Mouse (Mus musculus) ES-Bruce4 (cell line): ENCODE measurements around the gene Ccng1.

Experiments used
- CTCF ChIP-seq: IDR thresholded peaks from one replicate; pipeline ENCODE4 v1.8.1; 2011; ENCODE audit warnings: low read depth, low read length
- EP300 ChIP-seq: IDR thresholded peaks from 2 replicates; pipeline ENCODE4 v1.6.1; 2011; ENCODE audit warnings: low read depth, low read length; ENCODE audit not compliant: insufficient read depth
- POLR2A ChIP-seq: IDR thresholded peaks from one replicate; pipeline ENCODE4 v1.8.1; 2011; ENCODE audit warnings: low read length; ENCODE audit not compliant: insufficient read depth

DNA sequence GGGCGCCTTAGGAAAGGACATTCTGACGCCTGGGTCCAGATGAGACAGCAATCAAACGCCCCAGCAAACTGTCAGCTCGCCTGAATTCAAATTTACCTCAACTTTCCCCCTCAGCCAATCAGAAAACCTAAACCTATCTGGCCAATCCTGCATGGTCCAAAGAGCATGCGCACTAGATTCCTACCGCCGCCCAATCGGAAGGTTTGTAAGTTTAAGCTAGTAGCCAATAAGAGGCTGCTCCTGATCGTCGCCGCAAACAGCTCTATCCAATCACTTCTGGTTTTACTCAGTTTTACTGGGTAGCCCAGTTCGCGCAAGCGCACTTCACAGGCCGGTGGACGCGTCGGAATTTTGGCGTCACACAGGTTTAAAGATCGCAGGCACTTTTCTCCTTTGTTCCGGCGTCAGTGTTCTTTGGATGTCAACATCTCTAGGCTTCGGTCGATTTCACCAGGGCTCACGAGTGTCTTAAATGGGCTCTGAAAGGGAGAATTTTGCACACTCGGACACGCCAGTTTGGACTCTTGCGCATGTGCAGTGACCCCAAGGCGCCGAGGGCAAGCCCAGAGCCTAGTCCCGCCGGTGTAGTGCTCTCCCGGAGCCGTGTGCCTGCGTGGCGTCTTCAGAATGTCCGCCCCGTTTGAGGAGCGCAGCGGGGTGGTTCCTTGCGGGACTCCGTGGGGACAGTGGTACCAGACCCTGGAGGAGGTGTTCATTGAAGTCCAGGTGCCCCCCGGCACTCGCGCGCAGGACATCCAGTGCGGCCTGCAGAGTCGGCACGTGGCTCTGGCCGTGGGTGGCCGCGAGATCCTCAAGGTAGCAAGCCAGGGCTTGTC, 21.6 kb downstream of the Ccng1 start, which contains the start of the genes Hmmr and Nudcd2:
- no peak for TF ChIP-seq CTCF
- TF ChIP-seq EP300: no peak
- TF ChIP-seq POLR2A: no peak
